Comparison of ENCODE assay signal across 8 mouse cellular contexts in the genomic region with DNA sequence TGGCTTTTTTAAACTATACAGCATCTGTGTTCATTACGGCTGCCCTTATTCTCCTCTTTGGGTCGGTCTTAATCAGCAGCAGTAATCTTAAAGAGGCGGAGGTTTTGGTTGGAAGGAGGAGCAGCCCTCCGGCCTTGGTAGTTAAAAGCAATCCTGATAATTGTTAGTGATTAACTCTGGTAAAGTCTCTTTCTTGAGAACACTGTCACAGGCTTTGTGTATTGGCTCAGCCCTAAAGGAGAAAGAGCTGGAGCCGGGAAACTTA. TPM values are rescaled to one million over a fixed set of nuclear protein-coding genes. Genes with fewer than 3 reads are reported as not detected.
DNase-seq lines count a peak whose midpoint lies in the region; ATAC-seq and TF ChIP-seq lines count a peak whose summit lies in the region.

No protein-coding gene starts in this region.

- no peak for TF ChIP-seq CTCF in left cerebral cortex, adult 2 months (IDR thresholded peaks at IDR 0.05)
- no peak for TF ChIP-seq CTCF in olfactory bulb, adult 2 months (IDR thresholded peaks at IDR 0.05; ENCODE audit: insufficient read depth, low read depth, low read length)

- peak overlapping the region; percentile 64 for H3K4me2 ChIP-seq in embryonic facial prominence, embryonic 15.5 days (replicated peaks)
- peak overlapping the region; percentile 66 for H3K4me2 ChIP-seq in limb, embryonic 11.5 days (ENCODE audit: low read depth, severe bottlenecking)

- no peak for ATAC-seq in embryonic facial prominence, embryonic 15.5 days (ENCODE audit: insufficient number of reproducible peaks, low FRiP score, low TSS enrichment, low read depth)
- ATAC-seq in limb, embryonic 11.5 days (ENCODE audit: insufficient number of reproducible peaks, low FRiP score, low TSS enrichment, low read depth) = no peak

- H3K4me1 ChIP-seq in embryonic facial prominence, embryonic 15.5 days = peaks cover 28% of the 10 kb centered on the region
- H3K4me1 ChIP-seq in limb, embryonic 11.5 days (ENCODE audit: control insufficient read depth, insufficient read depth, low read length) = peaks cover 6% of the 10 kb centered on the region
- peaks cover 10% of the 10 kb centered on the region for H3K4me1 ChIP-seq in olfactory bulb, adult 2 months (ENCODE audit: control insufficient read depth, insufficient read depth, low read length)

- no peak for TF ChIP-seq POLR2A in olfactory bulb, adult 2 months (IDR thresholded peaks at IDR 0.05; ENCODE audit: insufficient read depth, low read depth, low read length)

- peak overlapping the region; percentile 76 for H3K4me3 ChIP-seq in left cerebral cortex, adult 2 months
- peak overlapping the region; percentile 81 for H3K4me3 ChIP-seq in embryonic facial prominence, embryonic 15.5 days (replicated peaks)
- peak overlapping the region; percentile 67 for H3K4me3 ChIP-seq in limb, embryonic 11.5 days (ENCODE audit: low read depth, low read length)
- peak overlapping the region; percentile 97 for H3K4me3 ChIP-seq in olfactory bulb, adult 2 months (ENCODE audit: insufficient read depth, low read depth, low read length)

- H3K9ac ChIP-seq in embryonic facial prominence, embryonic 15.5 days = peak overlapping the region; percentile 52
- peak overlapping the region; percentile 82 for H3K9ac ChIP-seq in limb, embryonic 11.5 days (ENCODE audit: low read length)

- 4% methylated on average over 5 of the region's 5 CpGs for WGBS in embryonic facial prominence, embryonic 15.5 days
- WGBS in limb, embryonic 11.5 days = 7% methylated on average over 5 of the region's 5 CpGs
- 6% methylated on average over 5 of the region's 5 CpGs for WGBS in olfactory bulb, adult 2 months

- no peaks in the 10 kb centered on the region for H3K36me3 ChIP-seq in embryonic facial prominence, embryonic 15.5 days
- no peaks in the 10 kb centered on the region for H3K36me3 ChIP-seq in limb, embryonic 11.5 days (ENCODE audit: control insufficient read depth, insufficient read depth, low read length)

- no peaks in the 10 kb centered on the region for H3K27me3 ChIP-seq in embryonic facial prominence, embryonic 15.5 days
- H3K27me3 ChIP-seq in limb, embryonic 11.5 days (ENCODE audit: control insufficient read depth, insufficient read depth, low read length) = no peaks in the 10 kb centered on the region

- intact Hi-C loops in left cerebral cortex, adult 2 months (cut with DNase I) = no loop called here
- intact Hi-C loops in left cerebral cortex, postnatal 36 days (cut with DNase I) = no loop called here

- DNase-seq in left cerebral cortex, adult 2 months (ENCODE audit: extremely low spot score in 1 of 2, low spot score in 2 of 2) = no peak
- DNase-seq in left cerebral cortex, postnatal 36 days (ENCODE audit: low spot score in 2 of 2) = no peak
- DNase-seq in limb, embryonic 11.5 days (ENCODE audit: low spot score) = peak; percentile 22
- DNase-seq in gastrocnemius, adult 8-10 months (ENCODE audit: low spot score in 2 of 2) = no peak
- no peak for DNase-seq in right cerebral cortex, postnatal 36 days (ENCODE audit: low spot score in 2 of 2)
- no peak for DNase-seq in frontal cortex, postnatal 14 days (ENCODE audit: low spot score in 2 of 2)

- H3K27ac ChIP-seq in left cerebral cortex, adult 2 months = no peak overlapping the region; the same call in 1 of the 2 replicates
- peak overlapping the region; percentile 79 for H3K27ac ChIP-seq in embryonic facial prominence, embryonic 15.5 days (replicated peaks)
- H3K27ac ChIP-seq in limb, embryonic 11.5 days (replicated peaks; ENCODE audit: low read depth, low read length) = 0 out of 2 replicates have a peak overlapping the region, but pooled peaks have one; percentile 78
- H3K27ac ChIP-seq in olfactory bulb, adult 2 months (ENCODE audit: insufficient read depth, low read depth, low read length) = peak overlapping the region; percentile 93; the same call in 1 of the 2 replicates

- H3K9me3 ChIP-seq in embryonic facial prominence, embryonic 15.5 days (replicated peaks) = no peaks in the 10 kb centered on the region
- no peaks in the 10 kb centered on the region for H3K9me3 ChIP-seq in limb, embryonic 11.5 days (ENCODE audit: control insufficient read depth, low read length)

RNA-seq across cellular contexts. Expression of gene Fam222b, which starts 21.6 kb away (rescaled TPM):
- 10 to 100 TPM; 27.5 to 32.1 TPM for total RNA-seq in left cerebral cortex, adult 2 months (2021)
- total RNA-seq in left cerebral cortex, postnatal 36 days (2021) = 10 to 100 TPM; 29.0 to 29.7 TPM
- polyA plus RNA-seq in embryonic facial prominence, embryonic 15.5 days (2015; fragmentation: Nextera tagmentation; extraction: Ambion mirVana) = 14.4 and 17.3 TPM in 2 replicates
- polyA plus RNA-seq in limb, embryonic 11.5 days (2014; fragmentation: Nextera tagmentation; extraction: Ambion mirVana) = 21.8 and 24.6 TPM in 2 replicates
- not detected in 2 replicates for polyA plus RNA-seq in olfactory bulb, adult 2 months (2012; ENCODE audit: insufficient read depth, insufficient read length, low replicate concordance, missing spikeins)
- total RNA-seq in gastrocnemius, adult 8-10 months (2022) = 1 to 10 TPM; 5.6 to 7.8 (median 7.3) TPM

RNA-seq across cellular contexts. Expression of gene Eral1, which starts 35.9 kb away (rescaled TPM):
- 10 to 100 TPM; 18.9 to 19.0 TPM for total RNA-seq in left cerebral cortex, adult 2 months (2021)
- 10 to 100 TPM; 18.9 to 19.1 TPM for total RNA-seq in left cerebral cortex, postnatal 36 days (2021)
- polyA plus RNA-seq in embryonic facial prominence, embryonic 15.5 days (2015; fragmentation: Nextera tagmentation; extraction: Ambion mirVana) = 33.3 and 33.6 TPM in 2 replicates
- 44.3 and 44.4 TPM in 2 replicates for polyA plus RNA-seq in limb, embryonic 11.5 days (2014; fragmentation: Nextera tagmentation; extraction: Ambion mirVana)
- polyA plus RNA-seq in olfactory bulb, adult 2 months (2012; ENCODE audit: insufficient read depth, insufficient read length, low replicate concordance, missing spikeins) = not detected in 2 replicates
- 10 to 100 TPM; 20.5 to 22.9 (median 22.6) TPM for total RNA-seq in gastrocnemius, adult 8-10 months (2022)

RNA-seq across cellular contexts. Expression of gene Traf4, which starts 49.3 kb away (rescaled TPM):
- 10 to 100 TPM; 10.5 to 10.6 TPM for total RNA-seq in left cerebral cortex, adult 2 months (2021)
- total RNA-seq in left cerebral cortex, postnatal 36 days (2021) = 10 to 100 TPM; 10.5 to 12.5 TPM
- 83.1 and 89.3 TPM in 2 replicates for polyA plus RNA-seq in embryonic facial prominence, embryonic 15.5 days (2015; fragmentation: Nextera tagmentation; extraction: Ambion mirVana)
- polyA plus RNA-seq in limb, embryonic 11.5 days (2014; fragmentation: Nextera tagmentation; extraction: Ambion mirVana) = 92.6 and 114 TPM in 2 replicates
- polyA plus RNA-seq in olfactory bulb, adult 2 months (2012; ENCODE audit: insufficient read depth, insufficient read length, low replicate concordance, missing spikeins) = not detected in 2 replicates
- 1 to 10 TPM; 2.9 to 3.5 (median 3.2) TPM for total RNA-seq in gastrocnemius, adult 8-10 months (2022)
